Mouse (Mus musculus): ENCODE measurements around the gene Xirp1.
A peak's percentile ranks its signal among the peaks of the same experiment; 100 is the strongest.
"Not testable (repeated sequence)": the region's sequence is repeated elsewhere in the genome, so short reads cannot be mapped to it uniquely, and the experiment has no call there.

Xirp1 gene

DNA sequence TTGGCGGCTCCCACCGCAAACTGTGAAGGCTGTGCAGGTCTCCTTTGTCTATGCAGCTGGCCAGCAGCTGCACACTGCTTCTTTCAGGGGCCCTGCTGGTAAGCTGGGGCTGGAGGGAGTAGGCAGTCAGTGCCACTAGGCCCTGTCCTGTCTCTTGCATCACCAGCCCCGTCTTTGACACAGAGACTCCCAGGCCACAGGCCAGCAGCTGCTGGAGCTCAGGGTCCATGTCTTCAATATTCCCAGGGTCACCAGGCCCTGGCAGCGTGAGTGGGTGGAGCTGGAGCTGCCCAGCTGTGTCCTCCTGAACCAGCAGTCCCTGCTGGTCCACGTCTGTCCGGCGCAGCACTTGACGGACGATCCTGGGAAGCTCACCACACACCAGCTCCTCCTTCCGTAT, 6.4 kb downstream of the Xirp1 start:
- no peak for DNase-seq (ENCODE audit: low read depth)

DNA sequence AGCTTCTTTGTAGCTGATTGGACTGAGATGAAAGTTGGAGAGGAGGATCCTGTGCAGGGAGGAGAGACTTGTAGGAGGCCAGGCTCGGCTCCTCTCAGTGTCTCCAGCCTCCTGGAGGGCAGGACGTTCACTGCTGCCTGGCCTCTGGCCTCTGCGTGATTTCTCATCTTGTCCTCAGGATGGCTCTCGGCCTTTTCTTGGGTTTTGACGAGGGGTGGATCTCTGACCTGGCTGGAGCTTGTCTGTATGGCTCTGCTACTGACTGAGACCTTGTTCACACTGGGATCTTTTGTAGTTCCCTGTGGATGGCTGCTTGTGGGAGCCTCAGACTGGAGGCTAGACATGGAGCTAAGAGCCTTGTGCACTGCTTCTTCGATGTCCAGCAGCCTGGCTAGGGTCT, 8.6 kb downstream of the Xirp1 start:
- no peak for DNase-seq (ENCODE audit: low read depth)

GRCm38 (mm10) chr9:120013251-120013820, 10.1 kb downstream of the Xirp1 start:
- no peak for DNase-seq (ENCODE audit: low read depth)

DNA sequence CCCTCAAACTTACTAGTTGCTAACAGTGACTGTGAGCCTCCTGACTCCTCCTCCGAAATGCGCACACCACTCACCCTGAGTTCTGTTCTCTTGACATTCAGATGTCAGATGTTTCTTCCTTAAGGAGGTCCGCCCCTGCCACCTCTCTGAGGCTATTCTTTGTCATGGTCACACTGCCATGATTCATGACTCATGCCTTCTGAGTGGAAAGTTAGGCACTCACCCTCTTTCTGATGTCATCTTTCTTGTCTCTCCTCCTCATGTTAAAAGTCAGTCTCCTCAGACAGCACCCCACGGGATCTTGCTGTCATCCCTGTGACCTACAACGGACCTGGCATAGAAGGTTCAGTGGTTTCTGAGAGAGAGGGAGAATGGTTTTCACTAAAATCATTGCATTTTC, 10.6 kb downstream of the Xirp1 start:
- DNase-seq (ENCODE audit: low read depth), result peak; percentile 29

DNA sequence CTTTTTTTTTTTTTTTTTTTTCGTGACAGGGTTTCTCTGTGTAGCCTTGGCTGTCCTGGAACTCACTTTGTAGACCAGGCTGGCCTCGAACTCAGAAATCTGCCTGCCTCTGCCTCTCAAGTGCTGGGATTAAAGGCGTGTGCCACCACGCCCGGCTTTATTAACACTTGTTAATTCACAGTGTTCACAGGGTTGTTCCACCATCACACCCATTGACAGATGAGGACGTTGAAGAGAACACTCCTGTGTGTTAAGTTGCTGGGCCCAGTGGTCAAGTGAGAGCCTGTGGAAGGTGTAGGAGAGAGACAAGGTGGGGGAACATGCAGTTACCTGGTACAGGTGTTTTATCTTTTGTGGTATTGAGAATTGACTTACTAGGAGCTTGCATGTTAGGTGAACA, 11.2 kb downstream of the Xirp1 start:
- DNase-seq (ENCODE audit: low read depth), result not testable (repeated sequence)

DNA sequence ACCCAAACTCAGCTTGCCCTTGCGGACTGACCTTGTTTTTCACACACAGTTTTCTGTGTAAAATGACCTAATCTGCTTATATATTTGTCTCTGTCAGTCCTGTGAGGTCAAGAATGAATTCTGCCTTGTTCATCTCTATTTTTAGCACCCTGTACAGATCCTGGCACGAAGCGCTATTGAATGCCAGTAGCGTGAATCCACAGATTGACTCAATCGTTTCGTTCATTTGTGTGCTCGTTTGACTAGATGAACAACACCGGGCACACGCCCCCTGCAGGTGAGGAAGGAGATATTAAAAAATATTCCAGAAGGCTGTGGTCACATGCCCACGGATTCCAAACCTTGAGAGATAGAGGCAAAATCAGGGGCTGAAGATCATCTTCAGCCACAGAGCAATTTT, 11.9 kb downstream of the Xirp1 start:
- DNase-seq (ENCODE audit: low read depth), result peak; percentile 64

GRCm38 (mm10) chr9:120010781-120011511, 12.5 kb downstream of the Xirp1 start:
- DNase-seq (ENCODE audit: low read depth), result peak; percentile 82

GRCm38 (mm10) chr9:120009871-120010270, 13.5 kb downstream of the Xirp1 start:
- DNase-seq (ENCODE audit: low read depth), result no peak

GRCm38 (mm10) chr9:120009226-120009841, 14.1 kb downstream of the Xirp1 start:
- DNase-seq (ENCODE audit: low read depth), result no peak

GRCm38 (mm10) chr9:120007833-120008232, 15.6 kb downstream of the Xirp1 start:
- no peak for DNase-seq (ENCODE audit: low read depth)

DNA sequence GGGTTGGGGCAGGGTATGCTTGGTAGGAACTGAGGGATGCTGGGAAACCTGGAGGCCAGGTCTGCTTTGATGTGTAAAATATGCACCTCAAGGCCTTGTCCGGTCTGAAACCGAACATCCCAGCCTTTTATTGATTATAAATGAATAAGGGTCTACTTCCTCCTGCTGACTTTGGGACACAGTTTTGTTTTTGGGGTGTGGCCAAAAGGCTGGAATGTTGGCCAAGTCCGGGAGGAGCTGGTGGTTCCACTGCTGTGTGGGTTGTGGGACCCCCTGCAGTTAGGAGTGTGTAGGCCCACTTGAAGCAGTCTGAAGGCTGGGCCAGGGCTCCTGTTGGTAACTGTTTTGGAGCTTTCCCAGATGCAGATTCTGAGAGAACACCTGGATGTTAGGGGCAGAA, 17.5 kb downstream of the Xirp1 start:
- DNase-seq (ENCODE audit: low read depth), result no peak

DNA sequence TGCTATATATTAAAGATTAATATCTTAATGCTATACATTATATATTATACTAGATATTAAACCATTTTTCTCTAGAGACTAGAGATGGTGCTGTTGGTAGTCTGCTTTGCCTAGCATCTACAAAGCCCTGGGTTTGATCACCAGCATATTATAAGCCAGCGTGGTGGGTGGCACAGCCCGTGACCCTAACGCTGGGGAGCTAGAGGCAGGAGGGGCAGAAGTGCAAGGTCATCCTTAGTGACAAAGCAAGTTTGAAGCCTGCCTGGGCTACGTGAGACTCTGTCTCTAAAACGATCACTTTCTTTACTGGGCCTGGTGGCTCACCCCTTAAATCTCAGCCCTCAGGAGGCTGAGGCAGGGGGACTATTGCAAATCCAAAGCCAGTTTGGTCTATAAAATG, 20.5 kb downstream of the Xirp1 start:
- no peak for DNase-seq (ENCODE audit: low read depth)

DNA sequence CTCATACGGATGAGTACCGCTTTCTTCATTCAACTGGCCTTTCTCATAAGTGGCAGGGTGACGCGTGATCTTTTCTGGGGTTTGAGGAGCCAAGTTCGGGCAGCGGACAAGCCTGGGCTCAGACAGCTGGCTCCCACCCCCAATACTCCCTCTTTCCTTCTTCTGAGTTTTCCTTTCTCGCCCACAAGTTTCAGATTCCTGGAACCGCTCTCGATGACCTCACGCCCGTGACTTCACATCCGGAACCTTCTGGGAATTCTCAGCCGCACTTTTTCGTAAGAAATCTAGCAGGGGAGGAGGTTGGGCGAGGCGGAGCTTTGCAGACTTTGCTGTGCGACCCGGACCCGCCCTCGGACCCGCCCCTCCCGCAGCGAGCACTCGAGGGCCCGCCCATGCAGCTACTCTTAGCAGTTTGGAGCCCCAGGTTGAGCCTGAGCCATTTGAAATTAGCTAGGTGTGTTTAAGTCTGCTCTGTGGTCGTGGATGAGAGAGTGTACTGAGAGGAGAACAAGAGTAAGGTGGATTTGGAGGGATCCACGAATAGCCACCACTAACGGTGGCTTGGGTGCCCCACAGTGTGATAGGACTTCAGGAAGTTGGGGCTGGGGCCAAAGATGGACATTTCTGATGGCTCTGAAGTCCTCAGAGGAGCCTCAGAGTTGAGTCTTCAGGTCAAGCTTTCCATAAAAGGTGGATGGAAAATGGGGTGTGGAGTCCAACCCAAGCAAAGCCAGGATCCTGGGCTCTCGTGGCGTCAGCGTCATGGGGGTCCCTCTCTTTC, 21.3 kb downstream of the Xirp1 start:
- DNase-seq (ENCODE audit: low read depth), result no peak

DNA sequence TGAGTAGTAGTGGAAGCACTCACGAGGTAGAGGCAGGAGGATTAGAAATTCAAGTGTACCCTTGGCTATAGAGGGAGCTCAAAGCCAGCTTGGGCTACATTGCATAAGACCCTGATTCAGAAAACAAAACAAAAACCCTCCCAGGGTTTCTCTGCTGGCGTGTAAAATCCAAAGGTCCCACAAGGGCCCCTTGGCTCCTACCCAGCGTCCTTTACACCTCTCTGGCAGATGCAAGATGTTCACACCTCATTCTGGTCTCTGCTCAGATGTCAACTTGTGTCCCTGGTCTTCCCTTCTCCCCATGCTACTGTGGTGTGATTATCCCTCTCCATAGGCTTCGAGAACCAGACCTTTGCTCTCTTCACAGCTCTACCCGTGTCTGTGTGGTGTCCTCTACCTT, 22.6 kb downstream of the Xirp1 start:
- DNase-seq (ENCODE audit: low read depth), result no peak

GRCm38 (mm10) chr9:119999636-120000035, 23.8 kb downstream of the Xirp1 start:
- DNase-seq (ENCODE audit: low read depth), result no peak

DNA sequence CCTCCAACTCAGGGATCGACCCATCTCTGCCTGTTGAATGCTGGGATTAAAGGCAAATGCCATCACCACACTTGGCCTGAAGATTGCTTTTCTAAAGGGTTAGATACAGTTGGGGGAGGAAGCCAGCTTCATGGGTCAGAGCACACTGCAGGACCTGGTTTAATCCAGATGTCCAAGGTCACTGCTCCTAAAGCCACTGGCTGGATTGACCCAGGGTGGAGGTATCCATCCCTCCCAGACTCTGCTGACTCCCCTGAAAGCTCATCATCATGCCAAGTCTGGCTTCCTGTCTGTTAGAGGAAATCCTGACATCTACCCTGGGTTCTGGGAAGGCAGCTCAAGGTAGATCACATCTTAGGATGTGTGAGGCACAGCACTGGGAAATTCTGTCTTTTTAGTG, 24.6 kb downstream of the Xirp1 start:
- DNase-seq (ENCODE audit: low read depth), result no peak

GRCm38 (mm10) chr9:119996080-119996479, 27.3 kb downstream of the Xirp1 start:
- DNase-seq (ENCODE audit: low read depth), result no peak

GRCm38 (mm10) chr9:119994207-119994606, 29.2 kb downstream of the Xirp1 start:
- no peak for DNase-seq (ENCODE audit: low read depth)

GRCm38 (mm10) chr9:119993092-119993844, 30.1 kb downstream of the Xirp1 start:
- DNase-seq (ENCODE audit: low read depth), result no peak

DNA sequence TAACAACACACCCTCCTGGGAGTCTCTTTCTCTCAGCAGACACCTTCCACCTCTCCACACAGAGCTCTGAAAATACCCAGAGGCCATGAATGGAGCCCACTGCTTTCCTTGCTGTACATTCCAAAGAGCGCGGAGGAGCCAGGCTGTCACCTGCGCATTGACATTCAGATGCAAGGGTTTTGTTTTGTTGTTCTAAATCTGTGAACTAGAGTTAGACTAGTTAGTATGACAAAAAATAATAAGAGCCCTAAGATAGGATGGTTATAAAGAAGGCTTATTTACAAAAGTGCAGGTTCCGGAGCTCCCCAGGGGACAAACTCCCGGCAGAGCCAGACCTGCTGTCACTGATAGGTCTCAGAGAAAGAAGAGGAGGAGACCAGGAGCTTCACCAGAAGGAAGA, 32.1 kb downstream of the Xirp1 start:
- DNase-seq (ENCODE audit: low read depth), result no peak

- DNase-seq (ENCODE audit: low read depth), result no peak
These were observed 35.1 kb downstream of the Xirp1 start for GRCm38 (mm10) chr9:119988304-119988703.
